Mouse (Mus musculus) Muller cell, postnatal 12 days (primary cell): ENCODE measurements around the gene Tmem160.

ENCODE experiments used
- DNase-seq: peaks from one replicate; pipeline ENCODE4 v3.0.0-alpha.2; 2015; ENCODE audit errors: inconsistent ontology term

Gene Tmem160

GRCm38 (mm10) chr7:16441241-16441640, 11.3 kb upstream of the Tmem160 start:
- DNase-seq: no peak

GRCm38 (mm10) chr7:16451656-16452055, 923 bp upstream of the Tmem160 start:
- no peak for DNase-seq

- peak; percentile 71 for DNase-seq
These were observed 636 bp downstream of the Tmem160 start for GRCm38 (mm10) chr7:16453118-16453711.

- no peak for DNase-seq
These were observed 2.4 kb downstream of the Tmem160 start for GRCm38 (mm10) chr7:16455016-16455415.

- no peak for DNase-seq
These were observed 3.7 kb downstream of the Tmem160 start for GRCm38 (mm10) chr7:16456289-16456688.

GRCm38 (mm10) chr7:16460566-16460965, 8.0 kb downstream of the Tmem160 start:
- DNase-seq: no peak

GRCm38 (mm10) chr7:16461151-16461550, 8.6 kb downstream of the Tmem160 start:
- no peak for DNase-seq

- DNase-seq: no peak
These were observed 9.1 kb downstream of the Tmem160 start for GRCm38 (mm10) chr7:16461705-16462104.

- peak; percentile 59 for DNase-seq
These were observed 10.6 kb downstream of the Tmem160 start for GRCm38 (mm10) chr7:16463214-16463613.

GRCm38 (mm10) chr7:16465160-16465559, 12.6 kb downstream of the Tmem160 start:
- DNase-seq: peak; percentile 28

GRCm38 (mm10) chr7:16465568-16465967, 13.0 kb downstream of the Tmem160 start:
- DNase-seq: no peak

GRCm38 (mm10) chr7:16466565-16466964, 14.0 kb downstream of the Tmem160 start:
- DNase-seq: no peak

- no peak for DNase-seq
These were observed 15.5 kb downstream of the Tmem160 start for GRCm38 (mm10) chr7:16468115-16468514.

- DNase-seq: no peak
These were observed 19.0 kb downstream of the Tmem160 start for GRCm38 (mm10) chr7:16471549-16471948.

- no peak for DNase-seq
These were observed 19.6 kb downstream of the Tmem160 start for GRCm38 (mm10) chr7:16472116-16472709.

GRCm38 (mm10) chr7:16473847-16474246, 21.3 kb downstream of the Tmem160 start:
- DNase-seq: no peak

GRCm38 (mm10) chr7:16474445-16474844, 21.9 kb downstream of the Tmem160 start:
- no peak for DNase-seq

GRCm38 (mm10) chr7:16475321-16475720, 22.7 kb downstream of the Tmem160 start:
- DNase-seq: no peak

- peak; percentile 40 for DNase-seq
These were observed 23.4 kb downstream of the Tmem160 start for GRCm38 (mm10) chr7:16475764-16476599.

GRCm38 (mm10) chr7:16476600-16476989, 24.0 kb downstream of the Tmem160 start:
- DNase-seq: peak; percentile 43

GRCm38 (mm10) chr7:16477628-16478027, 25.0 kb downstream of the Tmem160 start, which contains the start of gene Npas1:
Gene Npas1, minus strand, starts transcription at chr7:16477728.
- no peak for DNase-seq

- no peak for DNase-seq
These were observed 36.2 kb downstream of the Tmem160 start for GRCm38 (mm10) chr7:16488816-16489215.

GRCm38 (mm10) chr7:16489948-16490347, 37.4 kb downstream of the Tmem160 start:
- DNase-seq: no peak
